Mouse (Mus musculus) forebrain, embryonic 13.5 days (tissue): ENCODE measurements around the gene Olfr887. TPM values are rescaled to one million over a fixed set of nuclear protein-coding genes. Genes with fewer than 3 reads are reported as not detected.

Experiments
- ATAC-seq: fragments of 200-750 bp; cut with Nextera tagmentation; 2 replicates; pipeline ENCODE4 v1.8.0; 2017
- H3K27ac ChIP-seq: fragments of 300-500 bp; sonication (generic); 2 replicates; pipeline ENCODE4 v1.5.1; 2015; ENCODE audit warnings: inconsistent platforms, mild to moderate bottlenecking, moderate library complexity
- H3K27me3 ChIP-seq: fragments of 300-500 bp; sonication (generic); 2 replicates; pipeline ENCODE4 v1.6.1; 2015; ENCODE audit warnings: mild to moderate bottlenecking, inconsistent platforms
- H3K36me3 ChIP-seq: fragments of 300-500 bp; sonication (generic); 2 replicates; pipeline ENCODE4 v1.6.1; 2015; ENCODE audit warnings: mild to moderate bottlenecking, inconsistent platforms; ENCODE audit not compliant: poor library complexity, severe bottlenecking
- H3K4me1 ChIP-seq: fragments of 300-500 bp; sonication (generic); 2 replicates; pipeline ENCODE4 v1.6.1; 2015; ENCODE audit warnings: inconsistent platforms
- H3K4me2 ChIP-seq: fragments of 300-500 bp; sonication (generic); 2 replicates; pipeline ENCODE4 v1.6.1; 2015; ENCODE audit warnings: inconsistent platforms, mild to moderate bottlenecking, moderate library complexity
- H3K4me3 ChIP-seq: fragments of 300-500 bp; sonication (generic); 2 replicates; pipeline ENCODE4 v1.5.1; 2015; ENCODE audit warnings: mild to moderate bottlenecking, inconsistent platforms
- H3K9ac ChIP-seq: fragments of 300-500 bp; sonication (generic); 2 replicates; pipeline ENCODE4 v1.6.1; 2015; ENCODE audit warnings: mild to moderate bottlenecking, inconsistent platforms
- H3K9me3 ChIP-seq: fragments of 300-500 bp; sonication (generic); replicated peaks from 2 replicates; pipeline ENCODE4 v1.6.1; 2016; ENCODE audit warnings: inconsistent platforms
- WGBS: fragments of 180-500 bp; shearing (Covaris S2); methylation state at CpG from one replicate; pipeline ENCODE4 v1.1.7; 2015; 5-methylcytosine and 5-hydroxymethylcytosine counted together
- polyA plus RNA-seq: library from polyadenylated mRNA; unstranded; fragments of >200 nt; fragmentation: Nextera tagmentation; extraction: Ambion mirVana; gene quantifications from 2 replicates; pipeline ENCODE4 v1.2.1, GENCODE M21; 2015

Gene Olfr887
- polyA plus RNA-seq, result not detected in 2 replicates

DNA sequence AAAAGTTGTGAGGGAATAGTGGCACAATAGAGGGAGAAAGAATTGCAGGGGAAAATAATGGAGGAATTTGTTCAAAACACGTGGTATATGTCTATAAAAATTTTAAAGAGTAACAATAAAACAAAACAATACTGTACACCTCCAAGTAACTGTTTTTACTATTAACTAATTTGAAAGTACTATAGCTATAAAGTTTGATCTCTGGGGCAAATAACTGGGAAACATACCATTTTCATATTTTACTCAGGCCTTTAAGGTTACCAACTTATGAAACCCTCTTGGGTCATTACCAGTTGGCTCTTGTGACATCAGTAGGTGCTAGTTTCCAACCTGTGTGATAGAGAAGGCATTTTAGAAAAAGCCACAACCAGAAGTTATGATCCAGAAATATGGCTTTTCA, at the start of gene Olfr887:
TSS of gene Olfr887 (plus strand) at position 301 of the 400 bp plus-strand sequence.
- 68% methylated on average over 1 of the region's 1 CpGs for WGBS
- Histone ChIP-seq H3K9me3 (no peaks in the 10 kb centered on the region; the same call in 1 of the 2 replicates), H3K4me3 (no peak within 1 kb of the TSS), H3K4me2 (no peak within 1 kb of the TSS), H3K4me1 (no peaks in the 10 kb centered on the region), H3K36me3 (no peaks in the 10 kb centered on the region), H3K27ac (no peak within 1 kb of the TSS), H3K27me3 (no peaks in the 10 kb centered on the region), H3K9ac (no peak within 1 kb of the TSS)
- ATAC-seq, result no peak

- Histone ChIP-seq H3K36me3 (no peaks in the 10 kb centered on the region), H3K27ac (no peak within 1 kb of the TSS), H3K4me3 (no peak within 1 kb of the TSS), H3K9ac (no peak within 1 kb of the TSS), H3K4me1 (no peaks in the 10 kb centered on the region), H3K27me3 (no peaks in the 10 kb centered on the region), H3K9me3 (no peaks in the 10 kb centered on the region), H3K4me2 (no peak within 1 kb of the TSS)
- no peak for ATAC-seq
- 68% methylated on average over 1 of the region's 1 CpGs for WGBS
Measured at GRCm38 (mm10) chr9:38046255-38046654, 37.6 kb upstream of the Olfr887 start, which contains the start of gene Olfr884. Gene Olfr884, plus strand, starts transcription at chr9:38046555.

- Histone ChIP-seq H3K27ac (no peak within 1 kb of the TSS), H3K9me3 (no peaks in the 10 kb centered on the region), H3K27me3 (no peaks in the 10 kb centered on the region), H3K36me3 (no peaks in the 10 kb centered on the region), H3K4me1 (no peaks in the 10 kb centered on the region), H3K9ac (no peak within 1 kb of the TSS), H3K4me2 (no peak within 1 kb of the TSS), H3K4me3 (no peak within 1 kb of the TSS)
- WGBS, result 93% methylated on average over 3 of the region's 3 CpGs
- ATAC-seq, result no peak
Measured at GRCm38 (mm10) chr9:38061022-38061421, 22.9 kb upstream of the Olfr887 start, which contains the start of gene Olfr885. Gene Olfr885, plus strand, starts transcription at chr9:38061322.

GRCm38 (mm10) chr9:38107828-38108227, 24.0 kb downstream of the Olfr887 start, which contains the start of gene Olfr888:
Gene Olfr888, plus strand, starts transcription at chr9:38108128.
- ATAC-seq, result no peak
- Histone ChIP-seq H3K36me3 (no peaks in the 10 kb centered on the region), H3K9me3 (no peaks in the 10 kb centered on the region), H3K4me3 (no peak within 1 kb of the TSS), H3K4me1 (no peaks in the 10 kb centered on the region), H3K27me3 (no peaks in the 10 kb centered on the region), H3K27ac (no peak within 1 kb of the TSS), H3K4me2 (no peak within 1 kb of the TSS), H3K9ac (no peak within 1 kb of the TSS)
- WGBS, result 88% methylated on average over 1 of the region's 1 CpGs

DNA sequence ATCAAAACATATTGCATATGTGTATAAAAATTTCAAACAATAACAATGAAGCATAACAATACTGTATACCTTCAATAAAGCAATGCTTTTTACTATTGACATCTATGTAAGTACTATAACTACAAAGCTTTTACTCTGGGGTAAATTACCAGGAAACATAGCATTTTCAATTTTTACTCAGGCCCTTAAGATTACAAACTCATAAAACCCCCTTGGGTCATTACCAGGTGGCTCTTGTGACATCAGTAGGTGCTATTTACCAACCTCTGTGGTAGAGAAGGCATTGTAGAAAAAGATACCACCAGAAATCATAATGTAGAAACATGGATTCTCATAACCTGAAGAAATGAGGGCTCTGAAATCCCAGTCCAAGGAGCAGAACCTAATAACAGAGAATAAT, 31.0 kb downstream of the Olfr887 start, which contains the start of gene Olfr889:
TSS of gene Olfr889 (plus strand) at position 301 of the 400 bp plus-strand sequence.
- Histone ChIP-seq H3K9ac (no peak within 1 kb of the TSS), H3K4me3 (no peak within 1 kb of the TSS), H3K4me2 (no peak within 1 kb of the TSS), H3K27ac (no peak within 1 kb of the TSS), H3K27me3 (no peaks in the 10 kb centered on the region), H3K9me3 (no peaks in the 10 kb centered on the region), H3K4me1 (no peaks in the 10 kb centered on the region), H3K36me3 (no peaks in the 10 kb centered on the region)
- no peak for ATAC-seq

Other genes with a start within 250 kb of the Olfr887 start
- not detected in 2 replicates for gene Olfr877, start 229.8 kb upstream of the Olfr887 start, polyA plus RNA-seq
- not detected in 2 replicates for gene Olfr145, start 187.3 kb upstream of the Olfr887 start, polyA plus RNA-seq
- not detected in 2 replicates for gene Olfr878, start 166.2 kb upstream of the Olfr887 start, polyA plus RNA-seq
- not detected in 2 replicates for gene Olfr881, start 92.2 kb upstream of the Olfr887 start, polyA plus RNA-seq
- not detected in 2 replicates for gene Olfr883, start 58.3 kb upstream of the Olfr887 start, polyA plus RNA-seq
- gene Olfr884, start 37.5 kb upstream of the Olfr887 start, polyA plus RNA-seq, result not detected in 2 replicates
- not detected in 2 replicates for gene Olfr885, start 22.8 kb upstream of the Olfr887 start, polyA plus RNA-seq
- gene Olfr888, start 24.1 kb downstream of the Olfr887 start, polyA plus RNA-seq, result not detected in 2 replicates
- 0.05 and 0.08 TPM in 2 replicates for gene Olfr889, start 31.1 kb downstream of the Olfr887 start, polyA plus RNA-seq
- not detected in 2 replicates for gene Olfr890, start 58.4 kb downstream of the Olfr887 start, polyA plus RNA-seq
- not detected in 2 replicates for gene Olfr891, start 96.7 kb downstream of the Olfr887 start, polyA plus RNA-seq
- gene Olfr893, start 124.3 kb downstream of the Olfr887 start, polyA plus RNA-seq, result not detected in 2 replicates
- not detected in 2 replicates for gene Olfr894, start 134.0 kb downstream of the Olfr887 start, polyA plus RNA-seq
- gene Olfr143, start 168.7 kb downstream of the Olfr887 start, polyA plus RNA-seq, result not detected in 2 replicates
- not detected in 2 replicates for gene Olfr895, start 183.8 kb downstream of the Olfr887 start, polyA plus RNA-seq
- gene Olfr896-ps1, start 207.0 kb downstream of the Olfr887 start, polyA plus RNA-seq, result not detected in 2 replicates
- not detected in 2 replicates for gene Olfr25, start 245.0 kb downstream of the Olfr887 start, polyA plus RNA-seq